Mouse (Mus musculus) heart, adult 2 months (tissue): Measurements from ENCODE around the gene Tecpr1. TPM values are rescaled to one million over a fixed set of nuclear protein-coding genes. Genes with fewer than 3 reads are reported as not detected.

Experiments
- DNase-seq, 2 experiments: peaks; one replicate each; pipeline ENCODE4 v3.0.0; 2021
- H3K27ac ChIP-seq: fragments of 200-600 bp; 2 replicates; pipeline ENCODE4 v1.8.1; 2022
- H3K27me3 ChIP-seq: fragments of 200-500 bp; 2 replicates; pipeline ENCODE4 v1.6.1; 2012; ENCODE audit warnings: mild to moderate bottlenecking, low read length, inconsistent platforms, mixed read lengths; ENCODE audit not compliant: control insufficient read depth, insufficient read depth
- H3K36me3 ChIP-seq: fragments of 200-500 bp; 2 replicates; pipeline ENCODE4 v1.6.1; 2012; ENCODE audit warnings: low read length, inconsistent platforms; ENCODE audit not compliant: control insufficient read depth, insufficient read depth
- H3K4me1 ChIP-seq: fragments of 200-500 bp; 2 replicates; pipeline ENCODE4 v1.6.1; 2011; ENCODE audit warnings: low read length; ENCODE audit not compliant: control insufficient read depth, insufficient read depth
- H3K4me3 ChIP-seq: fragments of 200-600 bp; 2 replicates; pipeline ENCODE4 v1.8.1; 2022
- H3K79me2 ChIP-seq: fragments of 200-500 bp; replicated peaks from 2 replicates; pipeline ENCODE4 v1.6.1; 2012; ENCODE audit warnings: mild to moderate bottlenecking, inconsistent platforms, low read length, moderate library complexity, mixed read lengths; ENCODE audit not compliant: control insufficient read depth, insufficient read depth
- H3K9ac ChIP-seq: fragments of 200-500 bp; 2 replicates; pipeline ENCODE4 v1.6.1; 2012; ENCODE audit warnings: low read depth, mild to moderate bottlenecking, control low read depth, inconsistent platforms, low read length, mixed read lengths
- CTCF ChIP-seq: fragments of 200-600 bp; IDR thresholded peaks from 2 replicates; pipeline ENCODE4 v1.8.1; 2022; ENCODE audit warnings: antibody characterized with exemption, mild to moderate bottlenecking, moderate library complexity
- EP300 ChIP-seq: fragments of 200-500 bp; IDR thresholded peaks from 2 replicates; pipeline ENCODE4 v1.6.1; 2011; ENCODE audit warnings: low read depth, low read length, control low read depth; ENCODE audit not compliant: insufficient read depth
- POLR2A ChIP-seq: fragments of 200-500 bp; IDR thresholded peaks from 2 replicates; pipeline ENCODE4 v1.6.1; 2011; ENCODE audit warnings: mild to moderate bottlenecking, low read depth, low read length, control low read depth; ENCODE audit not compliant: insufficient read depth
- WGBS: fragments of 180-500 bp; shearing (Covaris S2); methylation state at CpG from one replicate; pipeline ENCODE4 v1.1.7; 2018; 5-methylcytosine and 5-hydroxymethylcytosine counted together
- intact Hi-C: fragments of 180-260 bp; cut with DNase I; formaldehyde crosslinking; loops from one replicate; pipeline ENCODE4 v1.15.1; 2025
- polyA plus RNA-seq: library from polyadenylated mRNA; depleted of rRNA; stranded (reverse); fragments of >200 nt; gene quantifications from 2 replicates; pipeline ENCODE4 v1.2.3, GENCODE M21; 2012
- total RNA-seq, 2 experiments: library from RNA; stranded (reverse); gene quantifications; 2 replicates each; pipeline ENCODE4 v1.2.3; 2021

Gene Tecpr1
- total and polyA plus RNA-seq, 3 experiments = 24.2 to 34.9 (median 27.6) TPM

GRCm38 (mm10) chr5:144191026-144191425 is 32.4 kb downstream of the Tecpr1 start:
- Histone ChIP-seq H3K36me3 (no peaks in the 10 kb centered on the region), H3K9ac (no peak overlapping the region), H3K4me3 (no peak overlapping the region), H3K4me1 (peaks cover 2% of the 10 kb centered on the region), H3K27ac (no peak overlapping the region), H3K27me3 (no peaks in the 10 kb centered on the region), H3K79me2 (no peaks in the 10 kb centered on the region)
- no peak for DNase-seq
- WGBS = 68% methylated on average over 23 of the region's 23 CpGs
- TF ChIP-seq POLR2A (no peak), CTCF (no peak), EP300 (no peak)
- intact Hi-C loops = no loop called here

- no peak within 1 kb of the TSS for H3K9ac ChIP-seq
- H3K4me3 ChIP-seq = no peak within 1 kb of the TSS
- no peaks in the 10 kb centered on the region for H3K36me3 ChIP-seq
- H3K27me3 ChIP-seq = no peaks in the 10 kb centered on the region
- WGBS = 9% methylated on average over 25 of the region's 26 CpGs
- intact Hi-C loops = no loop called here
- DNase-seq = peak; percentile 45 to 61
- TF ChIP-seq POLR2A (no peak), EP300 (no peak), CTCF (no peak)
- no peak within 1 kb of the TSS for H3K27ac ChIP-seq
- H3K79me2 ChIP-seq = no peaks in the 10 kb centered on the region
- H3K4me1 ChIP-seq = peaks cover 2% of the 10 kb centered on the region
Observed at GRCm38 (mm10) chr5:144189950-144190583, 33.3 kb downstream of the Tecpr1 start, which contains the start of gene Bhlha15. Gene Bhlha15, plus strand, starts transcription at chr5:144190286.

- TF ChIP-seq CTCF (no peak), POLR2A (no peak), EP300 (no peak)
- 41% methylated on average over 7 of the region's 7 CpGs for WGBS
- intact Hi-C loops = no loop called here
- no peaks in the 10 kb centered on the region for H3K27me3 ChIP-seq
- no peak for DNase-seq
- H3K36me3 ChIP-seq = no peaks in the 10 kb centered on the region
- no peak overlapping the region for H3K9ac ChIP-seq
- peaks cover 2% of the 10 kb centered on the region for H3K4me1 ChIP-seq
- no peak overlapping the region for H3K4me3 ChIP-seq
- no peaks in the 10 kb centered on the region for H3K79me2 ChIP-seq
- no peak overlapping the region for H3K27ac ChIP-seq
Observed at GRCm38 (mm10) chr5:144189327-144189726, 34.1 kb downstream of the Tecpr1 start.

- Histone ChIP-seq H3K27me3 (no peaks in the 10 kb centered on the region), H3K36me3 (no peaks in the 10 kb centered on the region), H3K9ac (no peak overlapping the region), H3K79me2 (no peaks in the 10 kb centered on the region), H3K4me1 (peaks cover 2% of the 10 kb centered on the region), H3K4me3 (no peak overlapping the region), H3K27ac (no peak overlapping the region)
- intact Hi-C loops = no loop called here
- DNase-seq = no peak
- TF ChIP-seq EP300 (no peak), POLR2A (no peak), CTCF (no peak)
- WGBS = 80% methylated on average over 6 of the region's 6 CpGs
Observed at GRCm38 (mm10) chr5:144188422-144188821, 35.0 kb downstream of the Tecpr1 start.

GRCm38 (mm10) chr5:144184350-144185045 is 38.9 kb downstream of the Tecpr1 start:
- WGBS = 94% methylated on average over 21 of the region's 21 CpGs
- no peak for TF ChIP-seq POLR2A
- TF ChIP-seq CTCF = no peak
- intact Hi-C loops = no loop called here

GRCm38 (mm10) chr5:144183647-144184335 is 39.6 kb downstream of the Tecpr1 start:
- TF ChIP-seq POLR2A (no peak), CTCF (no peak), EP300 (no peak)
- no peaks in the 10 kb centered on the region for H3K4me1 ChIP-seq
- no peaks in the 10 kb centered on the region for H3K79me2 ChIP-seq
- no peaks in the 10 kb centered on the region for H3K36me3 ChIP-seq
- no peak overlapping the region for H3K27ac ChIP-seq
- no peak overlapping the region for H3K4me3 ChIP-seq
- H3K27me3 ChIP-seq = no peaks in the 10 kb centered on the region
- H3K9ac ChIP-seq = no peak overlapping the region
- intact Hi-C loops = no loop called here
- WGBS = 72% methylated on average over 7 of the region's 7 CpGs
- DNase-seq = peak in 1 of 2 experiments; percentile 37

More at GRCm38 (mm10) chr5:144184350-144185045, 38.9 kb downstream of the Tecpr1 start:
- Histone ChIP-seq H3K9ac (no peak overlapping the region), H3K79me2 (no peaks in the 10 kb centered on the region), H3K36me3 (no peaks in the 10 kb centered on the region), H3K4me1 (peaks cover 2% of the 10 kb centered on the region), H3K27ac (no peak overlapping the region), H3K27me3 (no peaks in the 10 kb centered on the region), H3K4me3 (no peak overlapping the region)
- no peak for DNase-seq
